11 mouse cellular contexts compared by ENCODE assay signal in the genomic region with DNA sequence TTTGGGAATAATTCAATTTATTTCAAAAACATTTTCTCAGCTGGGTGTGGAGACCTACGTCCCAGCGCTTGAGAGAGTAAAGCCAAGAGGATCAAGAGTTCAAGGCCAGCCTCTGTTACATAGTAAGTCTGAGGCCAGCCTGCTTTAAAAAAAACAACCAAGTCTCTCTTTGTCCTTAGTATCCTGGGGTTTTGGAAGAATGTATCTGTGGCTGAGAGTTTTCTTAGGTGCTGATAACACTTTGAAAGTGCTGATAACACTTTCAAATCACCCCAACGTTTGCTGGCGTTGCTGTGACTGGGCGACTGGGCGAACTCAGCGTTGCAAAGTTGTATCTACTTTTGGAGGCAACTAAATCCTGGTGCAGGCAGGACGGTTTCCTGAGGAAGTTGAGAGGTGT.
"Had no signal": no experiment of that assay in that cellular context is flagged by ENCODE, and none has a peak within 500 bp of the region (broad histone marks: within the 10 kb centered on the region; RNA-seq: fewer than 3 reads in every experiment).

No protein-coding gene starts in this region.

- DNase-seq: forebrain, postnatal 0 days; gastrocnemius, postnatal 10 days; gastrocnemius, postnatal 36 days; heart, adult 18-20 months; kidney, adult 18-20 months; kidney, adult 8-10 months; kidney, postnatal 14 days; kidney, postnatal 36 days; layer of hippocampus, adult 9-11 months; layer of hippocampus, postnatal 36 days; left cerebral cortex, postnatal 4 days had no signal
